Mouse (Mus musculus) stomach, adult 2 months (tissue): ENCODE measurements around the gene Etnppl. TPM values are rescaled to one million over a fixed set of nuclear protein-coding genes. Genes with fewer than 3 reads are reported as not detected.

Source experiments
- polyA plus RNA-seq: library from polyadenylated mRNA; depleted of rRNA; stranded (reverse); fragments of >200 nt; gene quantifications from 2 replicates; pipeline ENCODE4 v1.2.3, GENCODE M21; 2012; rRNA removed

The Etnppl gene
- polyA plus RNA-seq: 0.02 TPM in 1 of 2 replicates, not detected in the other

DNA sequence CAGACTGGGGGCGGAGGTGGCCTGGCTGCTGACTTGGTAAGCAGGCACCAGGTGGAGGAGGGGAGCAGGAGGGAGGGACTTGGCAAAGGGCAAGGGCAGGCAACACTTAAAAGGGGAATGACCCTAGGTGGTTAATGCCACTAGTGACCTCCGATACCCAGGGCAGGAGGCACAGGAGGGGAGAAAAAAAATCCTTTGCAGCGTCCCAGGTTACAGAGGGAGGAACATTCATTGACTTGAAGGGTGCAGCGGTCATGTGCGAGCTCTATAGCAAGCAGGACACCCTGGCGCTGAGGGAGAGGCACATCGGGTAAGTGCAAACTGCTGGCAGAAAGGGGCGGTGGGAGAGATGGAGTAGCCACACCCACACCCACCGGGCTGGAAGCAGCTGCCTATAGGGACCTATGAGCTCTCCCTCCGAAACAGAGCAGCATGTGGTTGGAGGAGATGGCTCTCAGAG is at the start of gene Etnppl:
TSS of gene Etnppl (plus strand) at position 10 of the 460 bp plus-strand sequence.

Other genes starting within 250 kb of the Etnppl start
- 13.7 and 15.1 TPM in 2 replicates for gene Ostc, start 92.0 kb downstream of the Etnppl start, polyA plus RNA-seq
- 312 and 493 TPM in 2 replicates for gene Rpl34, start 113.0 kb downstream of the Etnppl start, polyA plus RNA-seq